Mouse (Mus musculus) G1E (cell line): ENCODE results near the gene Phlpp1. TPM values are rescaled to one million over a fixed set of nuclear protein-coding genes. Genes with fewer than 3 reads are reported as not detected.

Experiments used
- ATAC-seq: 2 replicates; pipeline ENCODE4 v1.8.0; 2016; ENCODE audit warnings: mild to moderate bottlenecking; ENCODE audit not compliant: insufficient number of reproducible peaks, poor library complexity, low FRiP score, severe bottlenecking; ENCODE audit errors: extremely low read depth
- DNase-seq: peaks from one replicate; pipeline ENCODE4 v3.0.0; 2012; ENCODE audit warnings: low spot score
- H3K27me3 ChIP-seq: 2 replicates; pipeline ENCODE4 v1.6.1; 2012; ENCODE audit warnings: mild to moderate bottlenecking, low read length, inconsistent platforms; ENCODE audit not compliant: insufficient read depth
- H3K36me3 ChIP-seq: replicated peaks from 2 replicates; pipeline ENCODE3; 2012; ENCODE audit warnings: mild to moderate bottlenecking, inconsistent platforms
- H3K4me1 ChIP-seq: 2 replicates; pipeline ENCODE4 v1.6.1; 2012; ENCODE audit warnings: low read depth, low read length, inconsistent platforms, mixed read lengths; ENCODE audit not compliant: insufficient read depth
- H3K4me3 ChIP-seq: 2 replicates; pipeline ENCODE4 v1.5.1; 2012; ENCODE audit warnings: low read depth, mild to moderate bottlenecking, inconsistent platforms, low read length, moderate library complexity, mixed read lengths
- H3K9me3 ChIP-seq: replicated peaks from 2 replicates; pipeline ENCODE4 v1.6.1; 2012; ENCODE audit warnings: inconsistent platforms
- CTCF ChIP-seq: IDR thresholded peaks from 2 replicates; pipeline ENCODE4 v1.5.1; 2012; ENCODE audit warnings: low read depth, low read length, inconsistent platforms, mixed read lengths
- GATA1 ChIP-seq: IDR thresholded peaks from 2 replicates; pipeline ENCODE4 v1.6.1; 2012; ENCODE audit warnings: borderline replicate concordance, low read length, inconsistent platforms, mixed read lengths
- GATA2 ChIP-seq: IDR thresholded peaks from 2 replicates; pipeline ENCODE4 v1.6.1; 2012; ENCODE audit warnings: low read depth, low read length, inconsistent platforms, borderline replicate concordance
- POLR2AphosphoS5 ChIP-seq: IDR thresholded peaks from 2 replicates; pipeline ENCODE4 v1.6.1; 2012; ENCODE audit warnings: low read depth, low read length, inconsistent platforms; ENCODE audit not compliant: insufficient replicate concordance
- TAL1 ChIP-seq: conservative IDR thresholded peaks from 2 replicates; pipeline ENCODE4 v1.6.1; 2012; ENCODE audit warnings: low read depth, low read length, inconsistent platforms, mixed read lengths
- polyA plus RNA-seq: library from polyadenylated mRNA; stranded (reverse); fragments of >175 nt; gene quantifications from 2 replicates; pipeline ENCODE4 v1.2.3, GENCODE M21; 2012
- total RNA-seq, 2 experiments: library from RNA; stranded (forward) in 1 of 2; stranded (reverse) in 1 of 2; fragments of 200-1000 nt in 1 of 2; fragments of >200 nt in 1 of 2; fragmentation: Nextera tagmentation in 1 of 2; gene quantifications; 2 replicates each; pipeline ENCODE4 v1.2.3; 2014 to 2017

Gene Phlpp1
- total and polyA plus RNA-seq, 3 experiments = 6.6 to 25.3 (median 9.2) TPM

- Histone ChIP-seq H3K4me1 (no peaks in the 10 kb centered on the region), H3K4me3 (no peak overlapping the region), H3K36me3 (no peaks in the 10 kb centered on the region), H3K27me3 (no peaks in the 10 kb centered on the region), H3K9me3 (no peaks in the 10 kb centered on the region)
- no peak for TF ChIP-seq GATA2
- no peak for TF ChIP-seq GATA1
- no peak for TF ChIP-seq POLR2AphosphoS5
- TF ChIP-seq CTCF = no peak
- TF ChIP-seq TAL1 = no peak
- ATAC-seq = no peak
- no peak for DNase-seq
These were observed 59.8 kb downstream of the Phlpp1 start for GRCm38 (mm10) chr1:106231345-106231744.

DNA sequence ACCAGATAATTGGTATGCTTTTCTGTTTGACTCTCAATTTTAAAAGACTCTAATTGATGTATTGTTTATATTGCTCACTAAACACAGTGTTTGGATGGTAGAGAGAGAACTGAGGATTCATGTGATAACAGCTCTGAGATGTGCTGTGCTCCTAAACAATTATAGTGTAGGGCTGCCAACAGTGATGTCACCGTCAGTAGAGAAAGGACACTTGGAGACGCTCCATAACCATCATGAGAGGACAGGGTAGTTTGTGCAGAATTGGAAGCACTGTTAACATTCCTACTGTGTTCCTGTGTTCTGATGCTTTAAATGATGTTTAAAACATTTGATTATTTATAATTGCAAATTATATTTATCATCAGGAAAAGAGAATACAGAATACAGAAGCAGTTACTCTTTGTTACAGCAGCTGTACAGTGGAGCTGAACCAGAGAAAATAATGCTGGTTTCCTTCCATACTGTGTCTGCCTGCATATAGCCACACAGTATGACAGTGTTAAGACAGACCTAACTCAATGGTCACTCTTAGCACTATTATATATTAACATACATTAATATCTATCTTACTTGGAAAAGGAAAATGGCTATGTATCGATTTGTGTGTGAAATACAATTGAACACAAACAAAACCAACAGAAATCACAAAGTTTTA is 60.4 kb downstream of the Phlpp1 start:
- Histone ChIP-seq H3K4me3 (no peak overlapping the region), H3K4me1 (no peaks in the 10 kb centered on the region), H3K36me3 (no peaks in the 10 kb centered on the region), H3K9me3 (no peaks in the 10 kb centered on the region), H3K27me3 (no peaks in the 10 kb centered on the region)
- ATAC-seq (no peak), DNase-seq (no peak)
- TF ChIP-seq GATA2 = no peak
- TF ChIP-seq GATA1 = no peak
- TF ChIP-seq CTCF = no peak
- TF ChIP-seq POLR2AphosphoS5 = no peak
- TF ChIP-seq TAL1 = no peak

- Histone ChIP-seq H3K9me3 (no peaks in the 10 kb centered on the region), H3K4me1 (no peaks in the 10 kb centered on the region), H3K36me3 (no peaks in the 10 kb centered on the region), H3K27me3 (no peaks in the 10 kb centered on the region), H3K4me3 (no peak overlapping the region)
- DNase-seq (no peak), ATAC-seq (no peak)
- TF ChIP-seq GATA1 (no peak), TAL1 (no peak), CTCF (no peak), GATA2 (no peak), POLR2AphosphoS5 (no peak)
These were observed 60.9 kb downstream of the Phlpp1 start for GRCm38 (mm10) chr1:106232460-106232850.

- H3K9me3 ChIP-seq = no peaks in the 10 kb centered on the region
- H3K36me3 ChIP-seq = no peaks in the 10 kb centered on the region
- no peak for TF ChIP-seq GATA2
- TF ChIP-seq GATA1 = no peak
- no peak for TF ChIP-seq POLR2AphosphoS5
- no peak for TF ChIP-seq TAL1
- no peak for TF ChIP-seq CTCF
- no peak for ATAC-seq
- no peaks in the 10 kb centered on the region for H3K27me3 ChIP-seq
- H3K4me3 ChIP-seq = no peak overlapping the region
- DNase-seq = no peak
- H3K4me1 ChIP-seq = no peaks in the 10 kb centered on the region
These were observed 65.4 kb downstream of the Phlpp1 start for GRCm38 (mm10) chr1:106236986-106237385.

DNA sequence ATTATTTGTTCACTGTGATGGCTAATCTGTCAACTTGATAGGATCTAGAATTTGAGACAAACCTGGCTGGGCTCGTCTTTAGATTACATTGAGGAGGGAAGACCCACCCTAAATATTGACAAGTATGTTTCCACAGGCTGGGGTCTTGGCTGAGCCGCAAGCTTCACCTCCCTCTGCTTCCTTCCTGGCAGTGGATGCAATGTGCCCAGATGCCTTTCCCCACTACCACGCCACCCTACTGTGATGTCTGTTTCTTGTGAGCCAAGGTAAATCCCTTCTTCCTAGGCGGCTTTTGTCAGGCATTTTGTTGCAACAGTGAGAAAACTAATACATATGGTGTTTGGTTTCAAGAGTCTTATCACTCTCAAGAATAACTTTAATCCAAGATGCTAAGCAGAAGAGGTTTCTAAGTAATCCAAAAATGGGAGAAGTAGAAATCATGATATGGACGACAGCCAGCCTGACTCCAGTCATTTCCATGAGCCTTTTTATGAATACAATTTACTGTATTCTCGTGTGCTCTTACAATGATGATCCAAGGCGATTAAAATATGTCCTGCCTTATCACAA is 68.6 kb downstream of the Phlpp1 start:
- Histone ChIP-seq H3K36me3 (no peaks in the 10 kb centered on the region), H3K9me3 (peaks cover 10% of the 10 kb centered on the region), H3K4me3 (no peak overlapping the region), H3K4me1 (no peaks in the 10 kb centered on the region), H3K27me3 (no peaks in the 10 kb centered on the region)
- DNase-seq (no peak), ATAC-seq (no peak)
- TF ChIP-seq GATA2 (no peak), POLR2AphosphoS5 (no peak), TAL1 (no peak), GATA1 (no peak), CTCF (no peak)

DNA sequence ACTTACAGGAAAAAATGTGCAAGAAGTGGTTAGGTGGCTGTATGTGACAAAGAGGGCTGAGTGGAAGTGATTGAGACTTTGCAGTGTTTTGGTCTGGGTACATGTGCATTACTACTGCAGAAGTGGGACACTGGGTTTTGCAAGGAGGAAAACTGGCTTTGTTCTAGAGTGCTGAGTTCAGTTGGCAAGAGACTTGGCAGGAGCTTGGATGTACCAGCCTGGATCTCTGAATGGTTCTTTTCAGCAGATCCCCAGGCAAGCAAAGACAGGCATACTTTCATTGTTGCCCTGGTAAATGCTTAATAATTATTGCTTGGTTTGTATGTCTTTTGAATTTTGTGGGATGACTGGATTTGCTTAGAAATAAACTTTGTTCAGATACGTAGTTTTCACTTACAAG is 69.5 kb downstream of the Phlpp1 start:
- Histone ChIP-seq H3K27me3 (no peaks in the 10 kb centered on the region), H3K9me3 (peaks cover 10% of the 10 kb centered on the region), H3K4me3 (no peak overlapping the region), H3K4me1 (no peaks in the 10 kb centered on the region), H3K36me3 (no peaks in the 10 kb centered on the region)
- ATAC-seq (no peak), DNase-seq (no peak)
- TF ChIP-seq GATA1 (no peak), GATA2 (no peak), POLR2AphosphoS5 (no peak), CTCF (no peak), TAL1 (no peak)

DNA sequence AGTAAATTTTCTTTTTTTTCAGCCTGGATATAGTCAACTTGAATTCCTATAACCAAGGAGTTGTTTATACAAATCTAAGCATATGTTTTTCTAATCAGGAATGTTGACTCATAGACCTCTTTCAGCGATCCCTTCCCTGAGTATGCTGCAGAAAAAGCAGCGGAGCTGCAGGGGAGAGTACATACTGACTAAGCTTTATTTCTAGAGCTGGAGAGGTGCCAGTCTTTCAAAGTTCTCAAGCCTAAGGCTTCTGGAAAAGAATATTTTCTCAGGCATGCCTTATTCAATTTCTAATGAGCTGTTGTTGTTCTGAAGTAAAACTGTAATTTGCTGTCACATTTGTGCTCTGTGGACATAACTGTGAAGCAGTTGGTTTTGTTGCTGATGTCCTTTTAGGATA is 70.6 kb downstream of the Phlpp1 start:
- Histone ChIP-seq H3K27me3 (no peaks in the 10 kb centered on the region), H3K9me3 (peaks cover 13% of the 10 kb centered on the region), H3K4me1 (no peaks in the 10 kb centered on the region), H3K36me3 (no peaks in the 10 kb centered on the region), H3K4me3 (no peak overlapping the region)
- DNase-seq (no peak), ATAC-seq (no peak)
- TF ChIP-seq TAL1 (no peak), POLR2AphosphoS5 (no peak), CTCF (no peak), GATA2 (no peak), GATA1 (no peak)
